Comparison of ENCODE assay signal across 24 mouse cellular contexts in the genomic region with DNA sequence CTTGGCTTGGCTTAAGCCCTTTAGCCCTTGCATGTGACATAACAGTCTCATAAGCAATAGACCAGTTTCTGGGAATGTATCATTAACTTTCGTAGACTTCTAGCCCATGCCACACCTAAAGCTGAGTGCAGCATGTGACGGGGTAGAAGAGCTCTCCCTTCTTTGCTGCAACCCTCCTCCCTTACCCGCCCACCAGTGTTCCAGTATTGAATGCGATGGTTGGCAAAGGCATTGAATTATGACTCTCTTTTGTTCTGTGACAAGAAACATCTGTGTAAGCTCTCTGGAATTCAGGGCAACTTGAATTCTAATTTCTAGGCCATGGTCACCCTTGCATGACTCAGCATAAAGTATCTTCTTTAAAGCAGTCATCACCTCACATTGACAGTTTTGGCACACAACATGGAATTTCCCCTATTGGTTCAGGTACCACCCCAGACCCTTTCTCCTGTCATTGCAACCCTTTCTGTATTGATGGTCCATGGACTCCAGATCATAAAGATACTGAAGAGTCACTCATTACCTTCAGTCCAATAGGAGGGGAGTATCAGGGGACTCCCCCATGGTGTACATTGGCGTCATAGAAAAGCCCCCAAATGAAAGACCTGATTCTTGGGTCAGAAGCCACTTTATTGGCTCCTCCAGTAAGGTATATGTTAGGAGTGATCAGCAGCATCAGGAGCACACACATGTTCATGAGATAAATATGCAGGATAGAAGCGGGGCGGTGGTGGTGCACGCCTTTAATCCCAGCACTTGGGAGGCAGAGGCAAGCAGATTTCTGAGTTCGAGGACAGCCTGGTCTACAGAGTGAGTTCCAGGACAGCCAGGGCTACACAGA. TPM values are rescaled to one million over a fixed set of nuclear protein-coding genes. Genes with fewer than 3 reads are reported as not detected.
A peak's percentile ranks its signal among the peaks of the same experiment; 100 is the strongest.
DNase-seq lines count a peak whose midpoint lies in the region; ATAC-seq and TF ChIP-seq lines count a peak whose summit lies in the region.
"Had no signal": no experiment of that assay in that cellular context is flagged by ENCODE, and none has a peak within 500 bp of the region (broad histone marks: within the 10 kb centered on the region; RNA-seq: fewer than 3 reads in every experiment).

No protein-coding gene starts in this region.

- no peaks in the 10 kb centered on the region for H3K79me2 ChIP-seq in myocyte (ENCODE audit: control insufficient read depth, insufficient read depth)

- peak overlapping the region; percentile 12 for H3K4me2 ChIP-seq in myocyte (ENCODE audit: low read depth)
- no peak overlapping the region for H3K4me2 ChIP-seq in forebrain, embryonic 15.5 days (replicated peaks)
- H3K4me2 ChIP-seq: liver, embryonic 15.5 days; lung, embryonic 14.5 days; midbrain, embryonic 15.5 days; neural tube, embryonic 12.5 days had no signal

- no peak for ATAC-seq in forebrain, embryonic 15.5 days (replicated peaks)
- ATAC-seq: activated CD4-positive, CD25-positive, alpha-beta regulatory T cell, adult 4 months; forebrain, embryonic 14.5 days; hindbrain, embryonic 16.5 days; midbrain, embryonic 15.5 days had no signal

- H3K4me1 ChIP-seq in forebrain, embryonic 15.5 days = no peaks in the 10 kb centered on the region
- H3K4me1 ChIP-seq: midbrain, embryonic 10.5 days; midbrain, embryonic 15.5 days; neural tube, embryonic 12.5 days had no signal

- peak; percentile 22 for DNase-seq in right cerebral cortex, adult 18-20 months
- DNase-seq in right cerebral cortex, adult 2 months (ENCODE audit: low spot score in 2 of 2) = no peak
- DNase-seq in Muller cell, postnatal 12 days (ENCODE audit: inconsistent ontology term) = peak; percentile 84
- DNase-seq in adrenal gland, postnatal 14 days = peak; percentile 53
- DNase-seq in cerebellum, adult 18-20 months = no peak
- no peak for DNase-seq in kidney, adult 18-20 months
- DNase-seq: cerebellum, adult 2 months; cerebellum, postnatal 25 days; gastrocnemius, postnatal 25 days; heart, adult 18-20 months; kidney, adult 2 months; kidney, postnatal 4 days; liver; lung, embryonic 14.5 days; right cerebral cortex, postnatal 14 days had no signal

- H3K9ac ChIP-seq in forebrain, embryonic 15.5 days (replicated peaks) = no peak overlapping the region
- H3K9ac ChIP-seq: liver, embryonic 15.5 days; lung, embryonic 14.5 days; midbrain, embryonic 15.5 days; neural tube, embryonic 12.5 days had no signal

- TF ChIP-seq POLR2A in myocyte (IDR thresholded peaks at IDR 0.05; ENCODE audit: insufficient read length, low read depth) = no peak

- H3K27ac ChIP-seq in forebrain, embryonic 15.5 days (replicated peaks) = no peak overlapping the region
- H3K27ac ChIP-seq: liver, embryonic 15.5 days; midbrain, embryonic 10.5 days; midbrain, embryonic 15.5 days; neural tube, embryonic 12.5 days had no signal

- H3ac ChIP-seq in myocyte (ENCODE audit: control insufficient read depth, insufficient read length) = no peak overlapping the region

- no peaks in the 10 kb centered on the region for H3K27me3 ChIP-seq in myocyte (ENCODE audit: control insufficient read depth, insufficient read depth, insufficient read length)
- no peaks in the 10 kb centered on the region for H3K27me3 ChIP-seq in forebrain, embryonic 15.5 days
- H3K27me3 ChIP-seq: liver, embryonic 15.5 days; midbrain, embryonic 15.5 days; neural tube, embryonic 12.5 days had no signal

- no peak overlapping the region for H3K4me3 ChIP-seq in myocyte
- H3K4me3 ChIP-seq in forebrain, embryonic 15.5 days = no peak overlapping the region
- H3K4me3 ChIP-seq: liver, embryonic 15.5 days; midbrain, embryonic 10.5 days; midbrain, embryonic 15.5 days; neural tube, embryonic 12.5 days had no signal

- WGBS in forebrain, embryonic 15.5 days = 90% methylated on average over 9 of the region's 9 CpGs

- no peaks in the 10 kb centered on the region for H3K36me3 ChIP-seq in myocyte (ENCODE audit: control insufficient read depth, insufficient read depth)
- no peaks in the 10 kb centered on the region for H3K36me3 ChIP-seq in forebrain, embryonic 15.5 days
- H3K36me3 ChIP-seq: liver, embryonic 15.5 days; midbrain, embryonic 10.5 days; midbrain, embryonic 15.5 days; neural tube, embryonic 12.5 days had no signal

- H3K9me3 ChIP-seq in forebrain, embryonic 15.5 days = no peaks in the 10 kb centered on the region
- H3K9me3 ChIP-seq: liver, embryonic 15.5 days; midbrain, embryonic 10.5 days; midbrain, embryonic 15.5 days; neural tube, embryonic 12.5 days had no signal

TF ChIP-seq in myocyte, 11 proteins besides CTCF, POLR2A, EP300 and RAD21:
- peak; percentile 10 for TF ChIP-seq USF1 (IDR thresholded peaks at IDR 0.05; ENCODE audit: low read depth)
- TF ChIP-seq MYOG (IDR thresholded peaks at IDR 0.05; ENCODE audit: control insufficient read depth in 1 of 3, insufficient read depth in 1 of 3, insufficient read length in 2 of 3, low read depth in 2 of 3) = no peak

RNA-seq across cellular contexts. Expression of a gene that starts 29.8 kb away (rescaled TPM):
- 42.0 and 51.3 TPM in 2 replicates for total RNA-seq in adrenal gland, postnatal 14 days (2021)
- 15.0 TPM for polyA plus RNA-seq in myocyte (2012; fragmentation: generic; extraction: Trizol)
- polyA plus RNA-seq in forebrain, embryonic 15.5 days (2015; fragmentation: Nextera tagmentation; extraction: Ambion mirVana) = 1.7 and 2.3 TPM in 2 replicates

RNA-seq across cellular contexts. Expression of a gene that starts 57.7 kb away (rescaled TPM):
- total RNA-seq in adrenal gland, postnatal 14 days (2021) = 7.1 and 9.8 TPM in 2 replicates
- polyA plus RNA-seq in myocyte (2012; fragmentation: generic; extraction: Trizol) = 2.1 TPM
- polyA plus RNA-seq in forebrain, embryonic 15.5 days (2015; fragmentation: Nextera tagmentation; extraction: Ambion mirVana) = 17.7 and 19.9 TPM in 2 replicates

RNA-seq across cellular contexts. Expression of a gene that starts 57.7 kb away (rescaled TPM):
- total RNA-seq in adrenal gland, postnatal 14 days (2021) = 22.7 and 24.2 TPM in 2 replicates
- 2.5 TPM for polyA plus RNA-seq in myocyte (2012; fragmentation: generic; extraction: Trizol)
- polyA plus RNA-seq in forebrain, embryonic 15.5 days (2015; fragmentation: Nextera tagmentation; extraction: Ambion mirVana) = 3.1 and 3.6 TPM in 2 replicates

Comparison
In these comparisons a context has a peak if more than half of its experiments do, and no peak if none do; other contexts are left out.
1. DNase-seq: peak in right cerebral cortex, adult 18-20 months (single experiment), Muller cell, postnatal 12 days (single experiment) and adrenal gland, postnatal 14 days (single experiment); none in right cerebral cortex, adult 2 months (0 of 2), cerebellum, adult 18-20 months (0 of 2) and kidney, adult 18-20 months (single experiment).